Mouse (Mus musculus): ENCODE results near the gene Ucn3. TPM values are rescaled to one million over a fixed set of nuclear protein-coding genes. Genes with fewer than 3 reads are reported as not detected.

Ucn3 gene
- polyA plus RNA-seq, 1 experiment from 2014 or later: not detected

DNA sequence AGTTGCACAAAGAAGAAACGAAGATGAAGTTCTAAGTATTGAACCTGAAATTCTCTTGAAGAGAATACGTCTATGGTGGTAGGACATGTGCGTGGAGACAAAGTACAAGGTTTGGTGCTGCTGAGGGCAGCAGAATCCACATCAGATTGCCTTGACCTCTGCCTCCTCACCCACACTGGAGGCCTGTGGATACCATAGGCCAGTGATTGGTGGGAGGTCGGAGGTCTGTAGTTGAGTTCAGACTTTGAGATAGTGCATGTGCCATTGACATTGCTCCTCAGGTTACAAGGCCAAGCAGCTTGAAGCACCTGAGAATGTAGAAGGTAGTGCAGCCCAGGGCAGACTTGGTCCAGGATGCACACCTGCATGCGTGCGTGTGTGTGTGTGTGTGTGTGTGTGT lies 19.1 kb downstream of the Ucn3 start:
- Histone ChIP-seq H3K9ac (ENCODE audit: low read depth, low read length) (no peak overlapping the region), H3K27me3 (ENCODE audit: insufficient read depth, low read length) (no peaks in the 10 kb centered on the region), H3K36me3 (ENCODE audit: insufficient read depth, low read length) (no peaks in the 10 kb centered on the region), H3K4me1 (replicated peaks; ENCODE audit: insufficient read depth, low read length) (no peaks in the 10 kb centered on the region), H3K4me2 (ENCODE audit: low read length) (no peak overlapping the region), H3K27ac (no peak overlapping the region), H3K9me3 (replicated peaks; ENCODE audit: low read length) (no peaks in the 10 kb centered on the region), H3K4me3 (replicated peaks; ENCODE audit: low read depth, low read length) (no peak overlapping the region)
- no peak for DNase-seq (ENCODE audit: low spot score)
- no peak for TF ChIP-seq CTCF (IDR thresholded peaks at IDR 0.05; ENCODE audit: low read depth)
- WGBS: 90% methylated on average over 6 of the region's 6 CpGs
- no peak for ATAC-seq (replicated peaks; ENCODE audit: low FRiP score, low read depth)

DNA sequence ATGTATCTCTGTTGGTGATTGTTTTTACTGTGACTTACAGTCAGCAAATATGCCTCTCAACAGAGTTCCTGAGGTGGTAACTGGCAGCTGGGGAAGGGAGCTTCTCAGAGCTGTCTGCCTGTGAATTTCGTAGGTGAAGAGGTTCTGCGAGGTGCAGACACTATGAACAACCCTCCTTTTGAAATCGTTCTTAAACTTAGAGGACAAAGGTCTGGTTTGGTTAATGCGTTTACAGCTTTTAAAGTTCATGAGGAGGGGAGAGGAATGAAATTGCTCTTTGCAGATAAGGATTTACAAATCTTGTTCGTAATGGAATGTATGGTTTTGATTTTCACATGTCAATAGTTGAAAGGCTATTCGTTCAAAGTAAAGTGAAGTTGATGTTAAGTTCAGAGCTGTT lies 19.5 kb downstream of the Ucn3 start:
- 74% methylated on average over 6 of the region's 6 CpGs for WGBS
- DNase-seq (ENCODE audit: low spot score) (no peak), ATAC-seq (replicated peaks; ENCODE audit: low FRiP score, low read depth) (no peak)
- Histone ChIP-seq H3K27me3 (ENCODE audit: insufficient read depth, low read length) (no peaks in the 10 kb centered on the region), H3K9me3 (replicated peaks; ENCODE audit: low read length) (no peaks in the 10 kb centered on the region), H3K4me2 (ENCODE audit: low read length) (no peak overlapping the region), H3K4me3 (replicated peaks; ENCODE audit: low read depth, low read length) (no peak overlapping the region), H3K4me1 (replicated peaks; ENCODE audit: insufficient read depth, low read length) (no peaks in the 10 kb centered on the region), H3K9ac (ENCODE audit: low read depth, low read length) (no peak overlapping the region), H3K36me3 (ENCODE audit: insufficient read depth, low read length) (no peaks in the 10 kb centered on the region), H3K27ac (no peak overlapping the region)
- no peak for TF ChIP-seq CTCF (IDR thresholded peaks at IDR 0.05; ENCODE audit: low read depth)

DNA sequence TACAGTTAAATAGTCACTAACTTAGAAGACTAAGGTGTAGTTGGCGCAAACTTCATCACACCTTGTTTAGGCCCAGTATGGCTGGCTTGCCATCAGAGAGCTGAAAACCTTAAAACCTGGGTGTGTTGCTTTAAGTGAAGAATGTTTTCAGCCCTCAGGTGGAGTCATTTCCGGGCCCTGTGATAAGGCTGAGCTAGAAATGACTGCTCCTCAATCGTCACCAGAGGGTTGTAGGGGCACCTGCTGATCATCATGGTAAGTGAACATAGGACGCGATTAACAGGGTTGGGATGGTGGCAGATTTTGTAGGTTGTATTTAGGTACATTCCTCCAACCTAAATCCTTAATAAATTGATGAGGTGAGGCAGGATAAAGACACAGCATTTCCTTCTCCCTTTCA lies 20.7 kb downstream of the Ucn3 start:
- H3K4me2 ChIP-seq (ENCODE audit: low read length): no peak overlapping the region
- no peak overlapping the region for H3K4me3 ChIP-seq (replicated peaks; ENCODE audit: low read depth, low read length)
- H3K9ac ChIP-seq (ENCODE audit: low read depth, low read length): no peak overlapping the region
- ATAC-seq (replicated peaks; ENCODE audit: low FRiP score, low read depth) (no peak), DNase-seq (ENCODE audit: low spot score) (no peak)
- TF ChIP-seq CTCF (IDR thresholded peaks at IDR 0.05; ENCODE audit: low read depth): no peak
- H3K27me3 ChIP-seq (ENCODE audit: insufficient read depth, low read length): no peaks in the 10 kb centered on the region
- no peak overlapping the region for H3K27ac ChIP-seq
- H3K36me3 ChIP-seq (ENCODE audit: insufficient read depth, low read length): no peaks in the 10 kb centered on the region
- 83% methylated on average over 5 of the region's 5 CpGs for WGBS
- no peaks in the 10 kb centered on the region for H3K9me3 ChIP-seq (replicated peaks; ENCODE audit: low read length)
- H3K4me1 ChIP-seq (replicated peaks; ENCODE audit: insufficient read depth, low read length): no peaks in the 10 kb centered on the region

DNA sequence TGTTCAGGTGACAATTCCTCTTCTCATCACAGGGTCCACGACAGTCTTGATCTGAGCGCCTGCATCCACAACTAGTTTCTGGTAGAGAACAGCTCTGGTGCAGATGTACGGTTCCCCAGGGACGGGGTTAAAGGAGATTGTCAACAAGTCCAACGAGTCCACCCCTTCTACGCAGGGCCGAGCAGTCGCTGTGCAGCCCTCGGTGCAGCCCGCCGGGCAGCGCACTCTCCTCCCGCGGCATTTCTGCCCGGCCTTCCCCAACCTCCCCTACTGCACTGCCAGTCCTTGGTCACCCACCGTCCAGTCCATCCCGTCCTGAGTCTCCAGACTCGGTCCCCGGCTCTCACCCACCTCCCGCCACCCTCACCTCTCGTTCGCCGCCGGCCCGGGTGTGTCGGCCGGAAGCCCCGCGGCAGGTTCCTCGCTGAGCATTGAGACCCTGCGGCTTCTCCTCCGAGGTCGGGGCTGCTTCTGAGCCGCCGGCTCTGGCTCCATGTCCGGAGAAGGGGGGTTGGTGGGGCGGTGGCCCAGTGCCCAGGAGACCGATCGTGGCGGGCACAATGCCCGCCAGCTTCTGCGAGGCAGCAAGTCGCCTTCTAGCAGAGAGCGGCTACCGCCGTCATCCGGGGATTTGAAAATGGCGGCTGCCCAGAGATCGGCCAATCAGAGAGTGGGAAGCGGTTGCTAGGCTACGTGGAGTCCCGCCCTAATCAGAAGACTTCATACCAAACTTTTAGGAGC lies 27.4 kb downstream of the Ucn3 start, which contains the start of the genes Net1 and Tubal3:
Gene Net1, minus strand, starts transcription at position 650 of the 741 bp plus-strand sequence.
Gene Tubal3, plus strand, starts transcription at position 704 of the 741 bp plus-strand sequence.
- Histone ChIP-seq H3K4me1 (replicated peaks; ENCODE audit: insufficient read depth, low read length) (no peaks in the 10 kb centered on the region), H3K9me3 (replicated peaks; ENCODE audit: low read length) (no peaks in the 10 kb centered on the region), H3K4me3 (replicated peaks; ENCODE audit: low read depth, low read length) (peak within 1 kb of the TSS; percentile 68), H3K9ac (ENCODE audit: low read depth, low read length) (peak within 1 kb of the TSS; percentile 78), H3K27ac (peak within 1 kb of the TSS; percentile 5; the same call in 1 of the 2 replicates), H3K4me2 (ENCODE audit: low read length) (peak within 1 kb of the TSS; percentile 64), H3K27me3 (ENCODE audit: insufficient read depth, low read length) (no peaks in the 10 kb centered on the region), H3K36me3 (ENCODE audit: insufficient read depth, low read length) (no peaks in the 10 kb centered on the region)
- DNase-seq (ENCODE audit: low spot score): peak; percentile 95
- WGBS: under 1% methylated on average over 52 of the region's 52 CpGs
- peak; percentile 98 for ATAC-seq (replicated peaks; ENCODE audit: low FRiP score, low read depth)
- TF ChIP-seq CTCF (IDR thresholded peaks at IDR 0.05; ENCODE audit: low read depth): no peak

DNA sequence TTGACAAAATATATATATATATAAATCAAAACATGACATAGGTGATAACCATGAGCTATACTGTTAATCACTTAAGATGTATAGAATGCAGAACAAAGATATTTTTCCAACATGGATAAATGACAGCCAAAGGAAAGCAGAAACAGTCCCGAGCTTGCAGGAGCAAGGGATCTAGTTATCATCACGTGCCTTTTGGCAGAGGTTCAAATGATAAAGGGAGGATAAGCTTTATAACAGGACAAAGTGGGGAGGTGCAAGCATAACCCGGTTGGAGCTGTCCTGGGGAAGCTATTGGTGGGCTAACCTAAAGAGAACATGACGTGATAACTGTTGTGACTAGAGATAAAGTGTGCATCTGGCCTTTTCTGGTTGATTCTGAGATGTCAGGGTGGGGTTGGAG lies 31.6 kb downstream of the Ucn3 start:
- H3K9me3 ChIP-seq (replicated peaks; ENCODE audit: low read length): no peaks in the 10 kb centered on the region
- no peak for TF ChIP-seq CTCF (IDR thresholded peaks at IDR 0.05; ENCODE audit: low read depth)
- H3K9ac ChIP-seq (ENCODE audit: low read depth, low read length): no peak overlapping the region
- no peak overlapping the region for H3K27ac ChIP-seq
- no peaks in the 10 kb centered on the region for H3K36me3 ChIP-seq (ENCODE audit: insufficient read depth, low read length)
- DNase-seq (ENCODE audit: low spot score) (no peak), ATAC-seq (replicated peaks; ENCODE audit: low FRiP score, low read depth) (no peak)
- WGBS: 70% methylated on average over 4 of the region's 4 CpGs
- H3K4me2 ChIP-seq (ENCODE audit: low read length): no peak overlapping the region
- no peak overlapping the region for H3K4me3 ChIP-seq (replicated peaks; ENCODE audit: low read depth, low read length)
- H3K4me1 ChIP-seq (replicated peaks; ENCODE audit: insufficient read depth, low read length): no peaks in the 10 kb centered on the region
- no peaks in the 10 kb centered on the region for H3K27me3 ChIP-seq (ENCODE audit: insufficient read depth, low read length)

DNA sequence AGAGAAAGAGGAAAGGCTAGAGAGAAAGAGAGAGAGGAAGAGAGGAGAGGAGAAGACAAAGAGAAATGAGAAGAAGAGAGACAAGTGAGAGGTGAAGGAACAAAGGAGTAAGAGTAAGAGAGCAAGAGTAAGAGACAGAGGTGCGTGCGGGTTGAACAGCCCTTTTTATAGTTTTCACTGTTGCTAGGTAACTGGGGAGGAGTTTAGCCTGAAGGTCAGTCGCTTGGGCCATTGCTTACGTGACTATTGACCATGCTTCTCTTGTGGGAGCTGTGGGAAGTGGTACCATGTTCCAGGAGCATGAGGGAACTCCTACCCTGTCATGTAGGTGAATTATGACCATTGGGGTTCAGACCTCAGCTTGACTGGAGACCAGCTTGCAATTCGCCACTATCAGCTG lies 34.8 kb downstream of the Ucn3 start:
- H3K4me3 ChIP-seq (replicated peaks; ENCODE audit: low read depth, low read length): no peak overlapping the region
- no peaks in the 10 kb centered on the region for H3K9me3 ChIP-seq (replicated peaks; ENCODE audit: low read length)
- H3K9ac ChIP-seq (ENCODE audit: low read depth, low read length): no peak overlapping the region
- H3K27me3 ChIP-seq (ENCODE audit: insufficient read depth, low read length): no peaks in the 10 kb centered on the region
- WGBS: 83% methylated on average over 5 of the region's 5 CpGs
- no peaks in the 10 kb centered on the region for H3K36me3 ChIP-seq (ENCODE audit: insufficient read depth, low read length)
- DNase-seq (ENCODE audit: low spot score) (no peak), ATAC-seq (replicated peaks; ENCODE audit: low FRiP score, low read depth) (no peak)
- no peaks in the 10 kb centered on the region for H3K4me1 ChIP-seq (replicated peaks; ENCODE audit: insufficient read depth, low read length)
- no peak overlapping the region for H3K27ac ChIP-seq
- TF ChIP-seq CTCF (IDR thresholded peaks at IDR 0.05; ENCODE audit: low read depth): no peak
- no peak overlapping the region for H3K4me2 ChIP-seq (ENCODE audit: low read length)

Data from kidney, postnatal 0 days (tissue).